Mouse (Mus musculus): ENCODE data around the gene Fbxl17. TPM values are rescaled to one million over a fixed set of nuclear protein-coding genes. Genes with fewer than 3 reads are reported as not detected.

The Fbxl17 gene
- polyA plus RNA-seq, 1 experiment from 2014 or later = 9.0 TPM

DNA sequence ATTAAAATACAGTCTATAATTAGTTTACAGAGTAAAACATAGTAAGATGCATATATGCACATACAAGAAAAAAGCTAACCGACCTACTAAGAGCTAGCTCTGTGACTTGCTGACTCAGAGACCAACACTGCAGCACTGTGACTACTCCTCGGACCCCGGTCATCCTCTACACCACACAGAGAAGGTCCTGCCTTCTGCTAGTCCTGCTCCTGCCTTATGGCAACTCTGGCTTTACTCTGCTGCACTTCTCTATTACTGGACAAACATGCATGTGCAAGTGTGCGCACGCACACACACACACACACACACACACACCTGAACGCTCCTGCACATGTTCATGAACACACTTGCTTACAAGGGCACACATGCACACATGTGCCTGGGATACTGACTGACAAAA lies 62.4 kb downstream of the Fbxl17 start:
- no peak for TF ChIP-seq CTCF (IDR thresholded peaks at IDR 0.05; ENCODE audit: low read depth)
- no peaks in the 10 kb centered on the region for H3K4me1 ChIP-seq (ENCODE audit: insufficient read depth)
- H3K9me3 ChIP-seq (ENCODE audit: low read depth, low read length) = no peaks in the 10 kb centered on the region
- no peaks in the 10 kb centered on the region for H3K27me3 ChIP-seq (ENCODE audit: insufficient read depth, low read length)
- no peaks in the 10 kb centered on the region for H3K36me3 ChIP-seq (ENCODE audit: insufficient read depth)
- H3K4me2 ChIP-seq = no peak overlapping the region
- DNase-seq (no peak), ATAC-seq (ENCODE audit: insufficient read depth) (no peak)
- 97% methylated on average over 6 of the region's 6 CpGs for WGBS
- H3K9ac ChIP-seq = no peak overlapping the region
- H3K27ac ChIP-seq (ENCODE audit: low read depth) = no peak overlapping the region
- no peak overlapping the region for H3K4me3 ChIP-seq (ENCODE audit: low read depth, low read length)

DNA sequence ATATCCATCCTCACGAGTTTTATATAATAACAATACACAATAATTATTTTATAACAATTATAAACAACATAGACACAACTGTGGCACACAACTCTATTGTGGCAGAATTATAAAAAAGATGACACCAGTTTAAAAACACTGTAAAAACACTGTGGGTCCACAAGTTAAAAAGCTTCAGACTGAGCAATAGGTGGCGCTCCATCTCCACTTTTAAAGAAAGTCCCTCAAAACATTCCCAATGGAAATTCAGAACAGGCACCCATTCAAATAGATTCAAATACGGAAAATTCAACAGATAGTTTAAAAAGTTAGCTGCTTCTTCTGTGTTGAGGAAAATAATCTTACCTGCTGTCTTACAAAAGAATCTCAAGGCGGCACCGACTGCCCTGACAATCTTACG lies 65.7 kb downstream of the Fbxl17 start:
- DNase-seq = peak; percentile 81
- Histone ChIP-seq H3K4me3 (ENCODE audit: low read depth, low read length) (no peak overlapping the region), H3K36me3 (ENCODE audit: insufficient read depth) (no peaks in the 10 kb centered on the region), H3K9ac (no peak overlapping the region), H3K27me3 (ENCODE audit: insufficient read depth, low read length) (no peaks in the 10 kb centered on the region), H3K4me2 (no peak overlapping the region), H3K9me3 (ENCODE audit: low read depth, low read length) (no peaks in the 10 kb centered on the region), H3K27ac (ENCODE audit: low read depth) (no peak overlapping the region), H3K4me1 (ENCODE audit: insufficient read depth) (peaks cover 3% of the 10 kb centered on the region; the same call in 1 of the 2 replicates)
- WGBS = 47% methylated on average over 6 of the region's 6 CpGs
- peak; percentile 55 for TF ChIP-seq CTCF (IDR thresholded peaks at IDR 0.05; ENCODE audit: low read depth)
- no peak for ATAC-seq (ENCODE audit: insufficient read depth)

DNA sequence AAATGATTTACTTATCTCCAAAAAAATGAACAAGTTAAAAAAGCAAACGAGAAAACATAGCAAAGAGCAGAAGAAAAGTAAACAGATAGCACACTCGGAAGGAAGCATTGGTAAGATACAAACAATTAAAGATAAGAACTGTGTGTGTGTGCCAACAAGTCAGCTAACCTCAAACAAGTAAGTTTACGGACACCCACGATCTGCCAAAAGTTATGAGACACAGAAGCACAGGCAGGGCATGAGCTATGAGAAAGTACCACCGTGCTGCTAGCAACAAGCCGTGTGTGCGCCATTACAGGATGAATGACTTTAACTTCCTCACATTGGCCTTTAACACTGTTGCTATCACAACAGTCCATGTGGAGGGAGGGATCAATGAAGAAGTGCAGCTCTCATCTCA lies 68.2 kb downstream of the Fbxl17 start:
- no peak for TF ChIP-seq CTCF (IDR thresholded peaks at IDR 0.05; ENCODE audit: low read depth)
- no peak overlapping the region for H3K9ac ChIP-seq
- no peak overlapping the region for H3K27ac ChIP-seq (ENCODE audit: low read depth)
- H3K27me3 ChIP-seq (ENCODE audit: insufficient read depth, low read length) = no peaks in the 10 kb centered on the region
- H3K9me3 ChIP-seq (ENCODE audit: low read depth, low read length) = no peaks in the 10 kb centered on the region
- peak; percentile 70; the same call in 1 of the 2 replicates for ATAC-seq (ENCODE audit: insufficient read depth)
- peak overlapping the region; percentile 13 for H3K4me2 ChIP-seq
- WGBS = 20% methylated on average over 7 of the region's 7 CpGs
- H3K4me1 ChIP-seq (ENCODE audit: insufficient read depth) = peaks cover 3% of the 10 kb centered on the region; the same call in 1 of the 2 replicates
- peak; percentile 55 for DNase-seq
- H3K4me3 ChIP-seq (ENCODE audit: low read depth, low read length) = no peak overlapping the region
- no peaks in the 10 kb centered on the region for H3K36me3 ChIP-seq (ENCODE audit: insufficient read depth)

DNA sequence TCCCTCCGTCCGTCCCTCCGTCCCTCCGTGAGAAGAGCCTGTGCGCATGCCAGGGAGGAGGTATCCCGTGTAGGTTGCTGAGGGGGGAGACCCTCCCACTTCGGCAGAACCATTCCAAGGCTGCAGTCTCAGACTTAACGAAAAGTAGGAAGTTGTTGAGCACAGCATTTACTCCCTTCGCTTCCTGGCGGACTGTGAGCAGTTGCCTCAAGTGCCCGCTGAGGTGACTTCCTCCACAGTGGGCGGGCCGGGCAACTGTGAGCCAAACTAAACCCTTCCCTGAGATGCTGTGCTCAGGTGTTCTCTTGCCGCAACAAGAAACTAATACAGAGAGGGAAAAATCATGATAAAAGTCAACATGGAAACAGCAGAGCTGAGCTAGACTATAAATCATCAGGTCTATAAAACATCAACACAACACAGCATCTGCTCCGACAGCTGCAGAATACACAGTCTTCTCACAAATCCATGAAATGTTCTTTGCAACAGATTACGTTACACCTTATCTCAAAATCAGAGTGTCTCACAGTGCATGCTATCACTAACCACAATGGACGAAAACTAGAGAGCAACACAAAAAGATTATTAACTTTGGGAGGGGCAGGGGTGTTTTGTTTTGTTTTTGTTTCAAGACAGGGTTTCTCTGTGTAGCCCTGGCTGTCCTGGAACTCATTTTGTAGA lies 69.3 kb downstream of the Fbxl17 start:
- Histone ChIP-seq H3K9me3 (ENCODE audit: low read depth, low read length) (no peaks in the 10 kb centered on the region), H3K4me1 (ENCODE audit: insufficient read depth) (peaks cover 3% of the 10 kb centered on the region; the same call in 1 of the 2 replicates), H3K9ac (no peak overlapping the region), H3K27ac (ENCODE audit: low read depth) (no peak overlapping the region), H3K4me2 (peak overlapping the region; percentile 45), H3K4me3 (ENCODE audit: low read depth, low read length) (no peak overlapping the region), H3K36me3 (ENCODE audit: insufficient read depth) (no peaks in the 10 kb centered on the region), H3K27me3 (ENCODE audit: insufficient read depth, low read length) (no peaks in the 10 kb centered on the region)
- peak; percentile 46 for DNase-seq
- ATAC-seq (ENCODE audit: insufficient read depth) = peak; percentile 38; the same call in 1 of the 2 replicates
- WGBS = 53% methylated on average over 17 of the region's 17 CpGs
- no peak for TF ChIP-seq CTCF (IDR thresholded peaks at IDR 0.05; ENCODE audit: low read depth)

DNA sequence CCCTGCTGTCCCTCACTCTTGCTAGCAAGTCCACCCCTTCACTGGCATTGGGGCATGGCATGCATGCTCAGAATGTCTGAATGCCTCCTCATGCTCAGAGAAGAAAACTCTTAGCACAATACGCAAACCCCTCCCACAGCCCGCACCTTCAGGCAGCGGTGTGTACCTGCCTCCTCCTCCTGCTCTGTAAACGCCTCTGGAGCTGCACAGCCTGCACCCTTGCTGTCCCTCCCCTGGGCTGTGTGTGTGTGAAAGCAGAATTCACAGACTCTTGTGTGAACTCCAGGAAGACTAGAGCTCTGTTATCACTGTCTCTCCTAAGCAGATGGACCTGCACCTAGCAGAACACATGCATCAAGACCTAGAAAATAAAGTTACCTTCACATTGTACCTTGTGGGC lies 76.0 kb downstream of the Fbxl17 start:
- Histone ChIP-seq H3K36me3 (ENCODE audit: insufficient read depth) (no peaks in the 10 kb centered on the region), H3K4me1 (ENCODE audit: insufficient read depth) (no peaks in the 10 kb centered on the region), H3K27ac (ENCODE audit: low read depth) (no peak overlapping the region), H3K4me2 (no peak overlapping the region), H3K9me3 (ENCODE audit: low read depth, low read length) (no peaks in the 10 kb centered on the region), H3K9ac (no peak overlapping the region), H3K4me3 (ENCODE audit: low read depth, low read length) (no peak overlapping the region), H3K27me3 (ENCODE audit: insufficient read depth, low read length) (no peaks in the 10 kb centered on the region)
- no peak for TF ChIP-seq CTCF (IDR thresholded peaks at IDR 0.05; ENCODE audit: low read depth)
- ATAC-seq (ENCODE audit: insufficient read depth) (no peak), DNase-seq (no peak)
- WGBS = 65% methylated on average over 4 of the region's 4 CpGs

DNA sequence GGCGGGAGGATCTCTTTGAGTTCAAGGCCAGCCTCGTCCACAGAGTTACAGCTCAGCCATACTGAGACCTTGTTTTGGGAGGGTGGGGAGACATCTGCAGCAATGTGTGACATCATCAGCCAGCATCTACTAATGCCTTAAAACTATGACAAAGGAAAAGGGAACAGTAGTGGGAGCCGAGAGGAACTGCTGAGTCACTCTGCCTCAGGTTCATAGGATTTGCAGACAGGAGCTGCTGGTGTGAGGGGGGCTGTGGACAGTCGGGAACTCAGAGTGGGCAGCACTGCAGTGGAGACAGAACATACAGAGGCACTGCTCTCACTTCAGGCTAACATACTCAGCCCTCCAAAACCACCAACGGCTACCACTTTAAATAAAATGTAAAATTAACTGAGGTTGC lies 77.1 kb downstream of the Fbxl17 start:
- DNase-seq (no peak), ATAC-seq (ENCODE audit: insufficient read depth) (no peak)
- no peak overlapping the region for H3K9ac ChIP-seq
- H3K4me2 ChIP-seq = no peak overlapping the region
- no peak overlapping the region for H3K27ac ChIP-seq (ENCODE audit: low read depth)
- H3K27me3 ChIP-seq (ENCODE audit: insufficient read depth, low read length) = no peaks in the 10 kb centered on the region
- no peak for TF ChIP-seq CTCF (IDR thresholded peaks at IDR 0.05; ENCODE audit: low read depth)
- no peaks in the 10 kb centered on the region for H3K9me3 ChIP-seq (ENCODE audit: low read depth, low read length)
- H3K36me3 ChIP-seq (ENCODE audit: insufficient read depth) = no peaks in the 10 kb centered on the region
- H3K4me1 ChIP-seq (ENCODE audit: insufficient read depth) = no peaks in the 10 kb centered on the region
- WGBS = 85% methylated on average over 5 of the region's 5 CpGs
- no peak overlapping the region for H3K4me3 ChIP-seq (ENCODE audit: low read depth, low read length)

DNA sequence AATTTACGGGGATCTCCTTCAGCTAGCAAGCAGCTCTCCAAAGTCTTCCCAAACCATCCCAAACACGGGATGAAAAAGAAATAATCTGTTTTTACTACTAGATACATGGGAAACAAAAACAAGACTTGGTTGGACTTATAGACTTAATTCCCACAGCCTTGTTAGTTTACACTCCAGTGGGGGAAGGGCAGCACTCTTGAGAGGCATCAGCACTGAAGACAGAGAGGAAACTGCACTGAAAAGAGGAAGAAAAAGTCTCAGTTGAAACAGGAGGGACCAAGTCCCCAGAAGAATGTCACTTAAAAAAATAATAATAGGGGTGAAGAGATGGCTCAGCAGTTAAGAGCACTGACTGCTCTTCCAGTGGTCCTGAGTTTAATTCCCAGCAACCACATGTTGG lies 78.0 kb downstream of the Fbxl17 start:
- Histone ChIP-seq H3K36me3 (ENCODE audit: insufficient read depth) (no peaks in the 10 kb centered on the region), H3K4me3 (ENCODE audit: low read depth, low read length) (no peak overlapping the region), H3K27me3 (ENCODE audit: insufficient read depth, low read length) (no peaks in the 10 kb centered on the region), H3K27ac (ENCODE audit: low read depth) (no peak overlapping the region), H3K4me1 (ENCODE audit: insufficient read depth) (no peaks in the 10 kb centered on the region), H3K9ac (no peak overlapping the region), H3K4me2 (no peak overlapping the region), H3K9me3 (ENCODE audit: low read depth, low read length) (no peaks in the 10 kb centered on the region)
- 71% methylated on average over 2 of the region's 2 CpGs for WGBS
- TF ChIP-seq CTCF (IDR thresholded peaks at IDR 0.05; ENCODE audit: low read depth) = no peak
- ATAC-seq (ENCODE audit: insufficient read depth) = no peak
- peak; percentile 43 for DNase-seq

Measured in lung, embryonic 14.5 days (tissue).